Mouse (Mus musculus) bone marrow, adult 2 months (tissue): ENCODE results near the gene Nav2.

Source experiments
- CTCF ChIP-seq: fragments of 200-500 bp; IDR thresholded peaks from 2 replicates; pipeline ENCODE4 v1.5.1; 2011; ENCODE audit warnings: low read length, control low read depth; ENCODE audit not compliant: control insufficient read depth, insufficient read depth
- POLR2A ChIP-seq: fragments of 200-500 bp; IDR thresholded peaks from 2 replicates; pipeline ENCODE4 v1.6.1; 2011; ENCODE audit warnings: low read depth, mild to moderate bottlenecking, control low read depth, low read length, borderline replicate concordance; ENCODE audit not compliant: control insufficient read depth

- TF ChIP-seq POLR2A (no peak), CTCF (no peak)
Measured at GRCm38 (mm10) chr7:49360597-49360996, 452.1 kb downstream of the Nav2 start.
